Mouse (Mus musculus) retina, postnatal 7 days (tissue): ENCODE measurements around the gene Hoxc13.

Source experiments
- DNase-seq: peaks from one replicate; pipeline ENCODE4 v3.0.0-alpha.2; 2012; ENCODE audit warnings: low read depth, low spot score

The Hoxc13 gene

DNA sequence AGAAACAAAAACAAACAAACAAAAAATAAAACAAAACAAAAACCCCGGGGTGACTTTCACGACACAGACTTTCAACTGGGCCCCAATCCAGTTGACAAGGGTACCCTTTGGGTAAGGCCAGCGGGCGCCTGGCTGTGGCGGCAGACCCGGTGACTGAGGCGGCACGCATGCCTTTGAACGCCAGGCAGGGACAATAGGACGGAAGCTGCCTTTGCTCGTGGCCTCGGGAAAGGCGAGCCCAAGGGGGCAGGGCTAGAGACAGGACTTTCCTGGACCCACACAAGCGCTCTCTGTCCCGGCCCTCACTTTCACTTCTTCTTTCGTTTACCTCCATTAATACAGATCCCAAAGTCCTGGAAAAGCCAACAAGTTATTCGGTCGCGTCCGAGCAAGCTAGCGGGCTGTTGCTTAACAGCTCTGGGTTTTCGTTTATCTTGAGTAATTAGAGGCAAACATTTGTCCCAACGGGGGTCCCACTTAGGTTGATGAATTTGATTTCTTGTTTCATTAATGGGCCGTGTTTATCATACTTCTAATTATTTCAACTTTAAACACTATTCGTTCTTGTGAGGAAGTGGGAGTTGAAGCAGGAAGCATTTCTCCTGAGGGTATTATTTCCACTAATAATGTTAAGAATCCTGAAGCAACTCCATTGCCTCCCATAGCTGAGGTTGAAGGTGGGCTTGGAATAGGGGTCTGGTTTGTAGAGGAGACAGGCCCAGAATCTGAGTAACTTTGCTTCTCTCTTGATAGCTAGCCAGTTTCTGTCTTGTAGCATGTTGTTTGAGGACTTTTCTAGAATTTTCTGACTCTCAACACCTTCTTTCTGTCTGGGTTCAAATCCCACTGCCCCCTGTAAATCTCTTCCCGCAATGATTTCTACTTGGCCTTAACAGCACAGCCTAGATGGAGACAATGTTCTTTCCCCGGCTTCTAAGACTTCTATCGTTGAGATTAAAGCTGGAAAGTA is 43.1 kb downstream of the Hoxc13 start:
- no peak for DNase-seq

DNA sequence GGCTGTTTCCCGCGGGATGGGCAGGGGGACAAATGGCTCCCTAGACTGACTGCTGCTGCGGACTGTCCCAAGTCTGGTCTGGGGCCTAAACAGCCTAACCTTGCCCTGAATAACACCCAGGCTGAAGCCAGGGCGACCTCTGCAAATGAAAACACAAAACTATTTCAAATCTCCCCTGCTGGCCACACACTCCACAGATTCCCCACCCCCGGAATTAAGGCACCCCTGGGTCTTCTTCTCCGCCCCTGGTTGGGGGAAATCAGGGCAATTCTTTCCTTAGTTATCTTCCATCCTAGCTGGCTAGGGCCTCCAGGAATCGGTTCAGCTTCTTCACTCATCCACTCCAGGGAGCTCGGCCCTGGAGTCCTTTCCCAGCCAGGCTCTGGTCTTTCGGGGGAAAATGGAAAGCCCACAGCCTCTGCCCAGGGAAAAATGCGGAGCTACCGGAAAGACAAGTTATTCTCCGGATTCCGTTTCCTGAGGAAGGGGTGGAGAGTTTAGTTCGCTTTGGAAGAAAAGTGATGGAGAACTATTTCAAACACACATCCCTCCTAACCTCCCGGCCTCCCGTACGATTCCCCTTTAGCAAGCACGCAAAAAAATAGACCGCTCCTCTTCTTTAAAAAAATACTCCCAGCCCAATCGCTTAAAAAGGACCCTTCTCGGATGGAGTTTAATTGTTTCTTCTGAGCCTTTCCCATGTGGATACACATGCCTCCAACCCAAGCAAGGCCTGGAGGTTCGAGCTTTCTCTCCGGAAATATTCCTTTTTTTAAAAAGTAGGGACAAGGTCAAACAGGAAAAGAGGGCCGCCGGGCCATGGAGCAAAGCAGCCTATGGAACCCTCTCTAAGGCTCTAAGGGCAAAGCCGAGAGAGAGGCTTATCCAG is 44.3 kb downstream of the Hoxc13 start:
- DNase-seq = no peak

DNA sequence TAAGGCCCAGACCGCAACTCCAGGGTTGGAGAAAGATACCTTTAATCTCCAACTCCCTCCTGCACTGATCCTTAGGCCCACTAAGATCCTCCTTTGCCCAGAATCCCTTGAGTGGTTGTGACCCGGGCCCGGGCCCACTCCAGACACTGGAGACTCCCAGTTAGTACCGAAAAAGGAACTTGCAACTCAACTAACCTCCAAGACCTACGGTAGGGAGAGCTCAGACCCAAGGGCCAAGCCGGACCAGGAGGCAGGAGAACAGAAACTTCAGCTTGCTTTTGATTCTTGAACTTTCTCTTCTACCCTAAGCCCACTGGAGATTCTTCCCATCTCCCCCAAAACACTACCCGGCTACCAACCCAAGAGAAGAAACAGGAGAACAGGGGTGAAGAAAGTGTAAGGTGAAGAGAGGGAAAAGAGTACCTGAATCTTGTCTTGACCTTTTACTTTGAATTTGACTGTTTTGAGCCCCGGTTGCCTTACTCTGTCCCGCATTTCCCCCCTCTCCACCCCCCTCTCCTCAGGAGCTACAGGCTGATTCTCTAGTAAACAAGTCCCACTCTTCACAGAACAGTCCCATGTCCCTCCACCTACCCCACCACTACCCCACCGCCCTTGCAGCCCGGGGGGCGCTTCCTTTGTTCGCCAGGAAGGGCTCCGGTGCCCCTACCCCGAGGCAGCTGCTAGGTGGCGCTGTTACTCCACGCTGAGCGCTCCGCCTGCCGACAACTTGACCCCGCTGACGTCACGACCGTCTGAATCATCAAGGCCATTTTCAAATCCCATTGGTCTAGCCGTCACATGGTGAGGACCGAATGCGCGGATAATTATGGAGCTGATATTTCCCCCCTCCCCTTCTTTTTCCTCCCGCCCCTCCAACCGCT is 45.2 kb downstream of the Hoxc13 start:
- DNase-seq = peak; percentile 59

DNA sequence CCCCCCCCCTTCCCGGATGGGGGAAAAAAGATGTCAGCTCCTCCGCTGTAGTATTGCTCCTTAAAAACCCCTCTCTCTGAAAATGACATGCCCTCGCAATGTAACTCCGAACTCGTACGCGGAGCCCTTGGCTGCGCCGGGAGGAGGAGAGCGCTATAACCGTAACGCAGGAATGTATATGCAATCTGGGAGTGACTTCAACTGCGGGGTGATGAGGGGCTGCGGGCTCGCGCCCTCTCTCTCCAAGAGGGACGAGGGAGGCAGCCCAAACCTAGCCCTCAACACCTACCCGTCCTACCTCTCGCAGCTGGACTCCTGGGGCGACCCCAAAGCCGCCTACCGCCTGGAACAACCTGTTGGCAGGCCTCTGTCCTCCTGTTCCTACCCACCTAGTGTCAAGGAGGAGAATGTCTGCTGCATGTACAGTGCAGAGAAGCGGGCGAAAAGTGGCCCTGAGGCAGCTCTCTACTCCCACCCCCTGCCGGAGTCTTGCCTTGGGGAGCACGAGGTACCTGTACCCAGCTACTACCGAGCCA is 45.9 kb downstream of the Hoxc13 start, which contains the start of gene Hoxc10:
TSS of gene Hoxc10 (plus strand) at position 21 of the 536 bp plus-strand sequence.
- no peak for DNase-seq

DNA sequence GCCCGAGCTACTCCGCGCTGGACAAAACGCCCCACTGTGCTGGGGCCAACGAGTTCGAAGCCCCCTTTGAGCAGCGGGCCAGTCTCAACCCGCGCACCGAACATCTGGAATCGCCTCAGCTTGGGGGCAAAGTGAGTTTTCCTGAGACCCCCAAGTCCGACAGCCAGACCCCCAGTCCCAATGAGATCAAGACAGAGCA is 46.3 kb downstream of the Hoxc13 start, which contains the start of gene Hoxc5:
TSS of gene Hoxc5 (plus strand) at position 132 of the 199 bp plus-strand sequence.
- DNase-seq = no peak

DNA sequence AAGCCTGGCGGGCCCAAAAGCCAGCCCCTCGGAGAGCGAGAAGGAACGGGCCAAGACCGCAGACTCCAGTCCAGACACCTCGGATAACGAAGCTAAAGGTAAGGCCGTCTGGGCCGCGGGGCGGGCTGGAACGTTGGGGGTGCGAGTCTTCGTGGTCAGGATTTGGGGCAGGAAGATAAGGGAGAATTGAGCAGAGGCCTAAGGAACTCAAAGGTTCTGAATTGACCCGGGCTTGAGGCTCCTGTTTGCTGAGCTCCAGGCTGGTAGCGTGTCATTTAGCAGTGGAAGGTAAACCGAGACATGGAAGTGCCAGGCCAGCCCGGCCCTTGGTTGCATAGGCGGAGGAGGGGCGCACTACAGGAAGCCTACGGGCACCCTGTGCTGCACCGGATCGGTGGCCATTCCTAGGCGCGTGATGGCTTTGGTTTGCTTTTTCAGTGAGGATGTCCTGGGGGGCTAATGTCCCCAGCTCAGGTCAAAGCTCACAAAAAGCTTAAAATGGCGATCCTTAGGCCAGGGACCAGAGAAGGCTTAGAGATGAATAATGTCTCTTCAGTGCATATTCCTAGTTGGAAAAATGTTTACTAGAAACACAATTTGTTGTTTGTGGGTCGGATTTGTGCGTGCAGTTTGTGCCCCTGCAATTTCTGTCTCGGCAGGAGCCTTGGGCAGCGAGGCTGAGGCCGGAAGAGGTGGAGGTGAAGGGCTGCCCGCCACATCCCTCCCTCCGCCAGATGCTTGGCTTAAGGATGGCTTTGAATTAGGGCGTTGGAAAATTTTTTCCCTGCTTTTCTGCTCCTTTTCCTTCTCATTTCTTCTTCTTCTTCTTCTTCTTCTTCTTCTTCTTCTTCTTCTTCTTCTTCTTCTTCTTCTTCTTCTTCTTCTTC is 46.9 kb downstream of the Hoxc13 start:
- no peak for DNase-seq

DNA sequence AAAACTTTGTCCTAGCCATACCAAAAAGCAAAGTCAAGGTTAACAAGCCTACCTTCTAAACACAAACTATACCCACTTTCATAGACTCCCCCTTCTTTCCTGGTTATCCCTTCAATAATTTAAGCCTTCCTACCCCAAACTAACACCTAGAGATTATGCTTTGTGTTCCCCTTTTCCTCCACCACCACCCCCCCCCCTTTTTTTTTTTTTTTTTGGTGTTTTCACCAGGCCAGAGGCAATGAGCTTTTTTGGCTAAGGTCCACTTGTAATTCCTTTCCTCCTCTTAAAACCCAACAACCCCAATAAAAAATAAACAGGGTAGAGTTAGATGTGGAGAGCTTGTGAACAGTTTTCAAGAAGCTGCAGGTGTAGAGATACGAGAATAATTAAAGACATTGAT is 48.4 kb downstream of the Hoxc13 start:
- no peak for DNase-seq

DNA sequence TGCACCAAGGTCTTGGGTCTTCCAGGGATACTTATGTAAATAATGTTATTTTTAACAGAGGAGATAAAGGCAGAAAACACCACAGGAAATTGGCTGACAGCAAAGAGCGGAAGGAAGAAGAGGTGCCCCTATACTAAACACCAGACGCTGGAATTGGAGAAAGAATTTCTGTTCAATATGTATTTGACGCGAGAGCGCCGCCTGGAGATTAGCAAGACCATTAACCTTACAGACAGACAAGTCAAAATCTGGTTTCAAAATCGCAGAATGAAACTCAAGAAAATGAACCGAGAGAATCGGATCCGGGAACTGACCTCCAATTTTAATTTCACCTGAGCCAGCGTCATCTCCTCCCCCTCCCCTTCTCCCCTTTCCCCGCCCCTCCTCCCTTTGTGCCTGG is 49.8 kb downstream of the Hoxc13 start:
- DNase-seq = no peak

DNA sequence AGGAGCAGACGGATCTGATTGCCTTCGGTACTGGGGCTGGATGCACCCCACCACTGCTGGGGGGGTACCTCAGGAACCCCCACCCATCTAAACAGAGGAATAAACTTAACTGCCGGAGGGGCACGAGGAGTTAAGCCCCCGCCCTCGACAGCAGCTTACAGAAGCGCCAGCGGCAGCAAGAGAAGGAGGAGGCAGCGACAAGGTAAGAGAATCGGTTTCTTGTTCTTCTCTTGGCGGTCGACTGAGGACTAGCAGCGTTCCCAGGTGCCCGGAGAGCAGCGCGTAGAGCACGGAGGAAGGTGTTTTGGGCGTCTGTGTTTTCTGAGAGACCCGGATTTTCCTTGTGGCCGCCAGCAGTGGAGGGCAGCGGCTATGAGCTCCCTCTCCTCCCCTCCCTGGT is 51.4 kb downstream of the Hoxc13 start:
- DNase-seq = no peak

DNA sequence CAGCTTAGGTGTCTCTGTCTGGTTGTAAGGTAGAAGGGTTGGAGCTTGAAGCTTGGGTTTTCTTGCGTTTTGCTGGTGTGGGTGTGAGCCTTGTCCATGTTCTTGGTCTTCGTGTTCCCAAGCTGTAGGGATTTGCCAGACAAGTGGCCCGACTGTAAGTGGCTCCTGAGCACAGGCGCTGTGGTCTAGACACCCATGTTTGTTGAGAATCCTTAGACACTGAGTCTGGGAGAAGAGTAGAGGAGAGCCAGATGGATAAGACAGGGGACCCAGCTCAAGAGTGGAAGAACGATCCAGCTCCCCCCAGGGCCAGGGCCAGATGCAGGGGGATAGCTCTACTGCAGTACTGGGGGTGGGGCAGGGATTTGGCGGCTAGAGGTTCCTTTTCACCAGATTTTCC is 51.9 kb downstream of the Hoxc13 start:
- DNase-seq = no peak

DNA sequence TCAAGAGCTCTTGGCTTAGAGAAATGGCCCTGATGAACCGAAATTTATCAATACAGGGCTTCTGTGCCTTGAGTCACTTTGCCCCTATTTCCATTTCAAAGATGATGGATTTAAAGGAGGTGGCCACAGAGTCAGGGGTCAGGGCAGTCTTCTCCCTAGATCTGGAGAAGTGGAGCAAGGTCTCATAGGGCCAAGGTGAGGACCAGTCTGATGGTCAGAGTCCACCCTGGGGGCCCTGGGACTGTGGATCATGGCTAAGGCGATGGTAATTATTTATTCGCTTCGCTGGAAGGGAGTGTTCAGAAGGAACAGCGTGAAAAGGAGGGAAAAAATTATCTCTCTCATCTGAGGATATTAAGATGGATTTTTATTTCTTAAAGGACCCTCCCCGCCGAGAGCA is 54.1 kb downstream of the Hoxc13 start:
- DNase-seq = no peak

DNA sequence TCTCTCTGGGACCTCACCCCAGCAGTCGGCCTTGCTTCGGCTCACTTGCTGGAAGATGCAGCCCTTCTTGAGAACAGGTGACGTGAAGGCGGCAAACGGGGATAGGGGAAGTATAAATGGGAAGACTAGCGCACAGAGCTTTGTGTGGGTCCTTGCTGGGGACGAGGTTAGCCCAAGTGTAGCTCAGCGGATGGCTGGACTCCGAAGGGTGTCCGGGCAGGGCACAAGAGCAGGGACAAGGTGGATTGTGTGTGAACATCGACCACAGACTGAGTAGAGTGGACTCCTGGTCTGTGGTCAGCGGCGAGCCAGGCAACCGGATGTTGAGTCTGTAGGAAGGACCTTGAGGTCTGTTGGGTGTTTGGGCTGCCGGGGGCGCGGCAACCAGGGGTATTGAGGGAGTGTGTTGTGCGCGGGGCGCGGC is 54.8 kb downstream of the Hoxc13 start:
- no peak for DNase-seq

DNA sequence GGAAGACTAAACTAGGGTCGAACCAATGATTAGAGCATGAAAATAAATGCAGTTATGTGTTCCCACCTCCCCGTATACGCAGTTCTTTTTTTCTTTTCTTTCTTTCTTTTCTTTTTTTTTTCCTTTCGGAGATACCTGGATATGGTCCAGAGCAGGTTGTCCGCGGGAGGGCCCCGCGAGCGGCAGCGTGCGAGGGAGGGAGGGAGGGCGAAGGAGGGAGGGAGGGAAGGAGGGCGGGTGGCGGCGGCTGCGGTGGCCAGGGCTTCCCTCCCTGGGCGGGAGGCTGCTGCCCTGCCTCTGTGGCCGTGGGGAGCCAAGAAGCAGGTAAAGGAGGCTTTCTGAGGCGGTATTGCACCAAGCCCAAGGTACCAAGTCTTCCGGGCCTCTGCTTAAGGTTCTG is 55.3 kb downstream of the Hoxc13 start, which contains the start of gene Hoxc9:
TSS of gene Hoxc9 (plus strand) at position 269 of the 400 bp plus-strand sequence.
- DNase-seq = no peak

DNA sequence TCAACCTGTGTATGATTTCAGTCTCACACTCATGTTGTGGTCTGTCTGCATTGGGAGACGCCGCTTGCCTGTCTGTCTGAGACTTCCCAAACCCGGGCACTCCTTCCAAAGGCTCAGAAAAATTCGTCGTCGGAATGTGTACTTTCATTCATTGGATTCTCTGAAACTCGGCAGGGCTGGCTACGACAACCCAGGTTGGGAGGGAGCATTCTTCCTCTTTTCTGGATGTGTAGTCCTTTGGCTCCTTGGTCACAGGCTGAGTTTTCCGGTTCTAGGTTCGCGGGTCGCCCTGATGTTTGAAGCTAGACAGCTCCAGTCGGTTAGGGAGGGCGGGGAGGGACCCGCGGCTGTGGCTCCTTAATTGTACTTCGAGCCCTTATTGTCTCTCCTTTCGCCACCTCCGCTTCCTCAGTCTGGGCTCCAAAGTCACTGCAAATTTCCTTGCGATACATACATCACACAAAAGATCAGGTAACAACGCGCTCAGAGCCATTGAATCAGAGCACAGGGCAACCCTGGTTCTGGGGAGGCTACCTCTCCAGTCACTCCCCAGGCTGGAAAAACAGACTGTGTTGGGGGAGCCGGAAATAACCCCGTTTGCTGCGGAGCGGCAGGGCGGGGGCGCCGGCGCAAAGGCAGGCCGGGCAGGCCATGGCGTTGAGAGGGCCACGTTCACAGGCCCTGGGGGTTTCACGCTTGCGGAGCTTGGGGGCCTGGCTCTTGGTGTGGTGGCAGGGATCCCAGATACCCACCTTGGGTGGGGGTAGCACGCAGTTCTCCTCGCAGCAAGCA is 55.9 kb downstream of the Hoxc13 start:
- no peak for DNase-seq

DNA sequence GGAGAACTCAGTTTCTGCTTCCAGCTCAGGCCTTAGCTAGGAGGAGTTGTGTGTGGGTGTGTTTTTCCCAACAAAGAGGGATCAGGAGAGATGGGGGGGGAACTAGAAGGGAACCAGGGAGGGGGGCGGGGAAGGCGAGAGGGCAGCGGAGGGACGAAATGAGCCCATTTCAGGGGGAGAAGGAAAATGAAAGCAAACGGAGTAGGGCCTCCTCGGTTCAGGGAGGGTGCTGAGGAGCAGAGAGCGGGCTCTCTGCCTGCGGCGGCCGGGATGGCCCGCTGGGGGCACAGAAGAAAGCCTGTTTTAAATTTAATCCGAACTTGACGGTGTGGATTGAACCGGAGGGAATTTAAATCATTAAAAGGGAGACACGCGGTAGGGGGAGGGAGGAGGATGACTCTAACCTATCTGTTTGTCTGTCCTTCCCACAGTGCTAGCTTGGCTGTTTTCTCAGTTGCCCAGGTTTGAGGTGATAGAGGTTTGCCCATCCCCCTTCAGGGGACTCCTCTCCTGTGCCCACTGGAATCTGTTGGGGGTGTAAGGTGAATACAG is 56.6 kb downstream of the Hoxc13 start:
- no peak for DNase-seq
